In genomic region chr1:85922865-85923211, GRCm38 (mm10) we compare ENCODE assay signal across 27 mouse cellular contexts. TPM values are rescaled to one million over a fixed set of nuclear protein-coding genes. Genes with fewer than 3 reads are reported as not detected.
A peak's percentile ranks its signal among the peaks of the same experiment; 100 is the strongest.
DNase-seq lines count a peak whose midpoint lies in the region; ATAC-seq and TF ChIP-seq lines count a peak whose summit lies in the region.
"Had no signal": no experiment of that assay in that cellular context is flagged by ENCODE, and none has a peak within 500 bp of the region (broad histone marks: within the 10 kb centered on the region; RNA-seq: fewer than 3 reads in every experiment).

No protein-coding gene starts in this region.

- H3K27me3 ChIP-seq in forebrain, embryonic 16.5 days (replicated peaks; ENCODE audit: control insufficient read depth, insufficient read depth, low read length): no peaks in the 10 kb centered on the region
- no peaks in the 10 kb centered on the region for H3K27me3 ChIP-seq in forebrain, embryonic 11.5 days (ENCODE audit: control insufficient read depth, insufficient read depth, low read length)
- H3K27me3 ChIP-seq in liver, embryonic 12.5 days (replicated peaks): no peaks in the 10 kb centered on the region
- no peaks in the 10 kb centered on the region; the same call in 1 of the 2 replicates for H3K27me3 ChIP-seq in hindbrain, postnatal 0 days (ENCODE audit: insufficient read depth, low read length)
- no peaks in the 10 kb centered on the region for H3K27me3 ChIP-seq in neural tube, embryonic 14.5 days (ENCODE audit: control insufficient read depth, insufficient read depth, low read length)
- H3K27me3 ChIP-seq: CH12.LX; embryonic facial prominence, embryonic 13.5 days; heart, embryonic 15.5 days; limb, embryonic 15.5 days; stomach, embryonic 15.5 days had no signal

- peaks cover 18% of the 10 kb centered on the region for H3K4me1 ChIP-seq in forebrain, embryonic 16.5 days (replicated peaks; ENCODE audit: control insufficient read depth, insufficient read depth, low read length)
- H3K4me1 ChIP-seq in forebrain, embryonic 11.5 days (replicated peaks; ENCODE audit: control insufficient read depth, insufficient read depth, low read length): peaks cover 2% of the 10 kb centered on the region; the same call in 1 of the 2 replicates
- H3K4me1 ChIP-seq in liver, embryonic 12.5 days: no peaks in the 10 kb centered on the region
- H3K4me1 ChIP-seq in hindbrain, postnatal 0 days (ENCODE audit: insufficient read depth, low read length): peaks cover 26% of the 10 kb centered on the region
- peaks cover 3% of the 10 kb centered on the region; the same call in 1 of the 2 replicates for H3K4me1 ChIP-seq in neural tube, embryonic 14.5 days (ENCODE audit: control insufficient read depth, insufficient read depth, low read length)
- H3K4me1 ChIP-seq: stomach, embryonic 15.5 days had no signal

- H3K9ac ChIP-seq in forebrain, embryonic 16.5 days (replicated peaks; ENCODE audit: low read depth, low read length): no peak overlapping the region
- no peak overlapping the region for H3K9ac ChIP-seq in forebrain, embryonic 11.5 days (ENCODE audit: low read length)
- no peak overlapping the region for H3K9ac ChIP-seq in liver, embryonic 12.5 days
- no peak overlapping the region for H3K9ac ChIP-seq in hindbrain, postnatal 0 days (replicated peaks; ENCODE audit: low read length)
- no peak overlapping the region for H3K9ac ChIP-seq in neural tube, embryonic 14.5 days (replicated peaks; ENCODE audit: low read depth, low read length)
- H3K9ac ChIP-seq: embryonic facial prominence, embryonic 13.5 days; heart, embryonic 15.5 days; limb, embryonic 15.5 days; stomach, embryonic 15.5 days had no signal

- no peaks in the 10 kb centered on the region for H3K36me3 ChIP-seq in forebrain, embryonic 16.5 days (ENCODE audit: control insufficient read depth, insufficient read depth)
- H3K36me3 ChIP-seq in forebrain, embryonic 11.5 days (ENCODE audit: control insufficient read depth, insufficient read depth, low read length): no peaks in the 10 kb centered on the region
- no peaks in the 10 kb centered on the region for H3K36me3 ChIP-seq in liver, embryonic 12.5 days
- no peaks in the 10 kb centered on the region for H3K36me3 ChIP-seq in hindbrain, postnatal 0 days (ENCODE audit: insufficient read depth, low read length)
- H3K36me3 ChIP-seq in neural tube, embryonic 14.5 days (ENCODE audit: control insufficient read depth, insufficient read depth, low read length): no peaks in the 10 kb centered on the region
- H3K36me3 ChIP-seq: embryonic facial prominence, embryonic 13.5 days; heart, embryonic 15.5 days; limb, embryonic 15.5 days; stomach, embryonic 15.5 days had no signal

- H3K9me3 ChIP-seq in forebrain, embryonic 16.5 days (ENCODE audit: control insufficient read depth, low read length): no peaks in the 10 kb centered on the region
- H3K9me3 ChIP-seq in forebrain, embryonic 11.5 days (ENCODE audit: control insufficient read depth, low read length): no peaks in the 10 kb centered on the region
- H3K9me3 ChIP-seq in liver, embryonic 12.5 days (replicated peaks): no peaks in the 10 kb centered on the region
- H3K9me3 ChIP-seq in hindbrain, postnatal 0 days (ENCODE audit: low read length): no peaks in the 10 kb centered on the region
- H3K9me3 ChIP-seq in neural tube, embryonic 14.5 days (ENCODE audit: control insufficient read depth, low read length): no peaks in the 10 kb centered on the region
- H3K9me3 ChIP-seq: embryonic facial prominence, embryonic 13.5 days; heart, embryonic 15.5 days; limb, embryonic 15.5 days; stomach, embryonic 15.5 days had no signal

- ATAC-seq in forebrain, embryonic 16.5 days: peak; percentile 11; the same call in 1 of the 2 replicates
- ATAC-seq in forebrain, embryonic 11.5 days (replicated peaks; ENCODE audit: low FRiP score): no peak
- ATAC-seq in liver, embryonic 12.5 days: peak; percentile 24; the same call in 1 of the 2 replicates
- ATAC-seq in hindbrain, postnatal 0 days: no peak; the same call in 1 of the 2 replicates
- ATAC-seq in neural tube, embryonic 14.5 days (ENCODE audit: low read depth): no peak
- no peak for ATAC-seq in monocyte, adult 5-6 weeks (replicated peaks; ENCODE audit: insufficient number of reproducible peaks, low FRiP score, low TSS enrichment, poor library complexity, severe bottlenecking)
- ATAC-seq: intestine, embryonic 16.5 days; lung, postnatal 0 days had no signal

- 82% methylated on average over 5 of the region's 5 CpGs for WGBS in forebrain, embryonic 16.5 days
- 83% methylated on average over 5 of the region's 5 CpGs for WGBS in forebrain, embryonic 11.5 days
- WGBS in liver, embryonic 12.5 days (ENCODE audit: insufficient replicate concordance): 50% methylated on average over 5 of the region's 5 CpGs
- 46% methylated on average over 5 of the region's 5 CpGs for WGBS in hindbrain, postnatal 0 days
- WGBS in neural tube, embryonic 14.5 days: 78% methylated on average over 5 of the region's 5 CpGs

- no peak for TF ChIP-seq CTCF in hindbrain, postnatal 0 days (IDR thresholded peaks at IDR 0.05; ENCODE audit: low read depth)

- no peak overlapping the region for H3K4me2 ChIP-seq in forebrain, embryonic 16.5 days (ENCODE audit: low read length)
- H3K4me2 ChIP-seq in forebrain, embryonic 11.5 days (ENCODE audit: low read depth, low read length, severe bottlenecking): no peak overlapping the region
- H3K4me2 ChIP-seq in liver, embryonic 12.5 days: no peak overlapping the region
- no peak overlapping the region for H3K4me2 ChIP-seq in hindbrain, postnatal 0 days (ENCODE audit: low read depth, low read length)
- H3K4me2 ChIP-seq in neural tube, embryonic 14.5 days (ENCODE audit: low read depth, low read length): no peak overlapping the region
- H3K4me2 ChIP-seq: embryonic facial prominence, embryonic 13.5 days; heart, embryonic 15.5 days; limb, embryonic 15.5 days; stomach, embryonic 15.5 days had no signal

- H3K4me3 ChIP-seq in forebrain, embryonic 16.5 days (replicated peaks; ENCODE audit: low read length): no peak overlapping the region
- no peak overlapping the region for H3K4me3 ChIP-seq in forebrain, embryonic 11.5 days (ENCODE audit: low read depth, low read length)
- H3K4me3 ChIP-seq in liver, embryonic 12.5 days: no peak overlapping the region
- H3K4me3 ChIP-seq in hindbrain, postnatal 0 days (ENCODE audit: low read length): no peak overlapping the region
- no peak overlapping the region for H3K4me3 ChIP-seq in neural tube, embryonic 14.5 days (ENCODE audit: low read depth, low read length)
- H3K4me3 ChIP-seq: embryonic facial prominence, embryonic 13.5 days; heart, embryonic 15.5 days; limb, embryonic 15.5 days; stomach, embryonic 15.5 days had no signal

- no peak for DNase-seq in forebrain, embryonic 11.5 days (ENCODE audit: low spot score)
- DNase-seq in liver: no peak
- no peak for DNase-seq in hindbrain, postnatal 0 days (ENCODE audit: low spot score)
- DNase-seq: adrenal gland, postnatal 25 days; cerebellum, adult 11 months; gastrocnemius, postnatal 25 days; heart, postnatal 4 days; kidney, postnatal 36 days; right cerebral cortex, postnatal 25 days; thymus, adult 18-20 months; thymus, postnatal 4 days had no signal

- H3K27ac ChIP-seq in forebrain, embryonic 16.5 days (ENCODE audit: low read length): no peak overlapping the region
- H3K27ac ChIP-seq in forebrain, embryonic 11.5 days (ENCODE audit: low read depth, low read length): no peak overlapping the region
- no peak overlapping the region for H3K27ac ChIP-seq in liver, embryonic 12.5 days
- peak overlapping the region; percentile 80 for H3K27ac ChIP-seq in hindbrain, postnatal 0 days
- peak overlapping the region; percentile 39; the same call in 1 of the 2 replicates for H3K27ac ChIP-seq in neural tube, embryonic 14.5 days (ENCODE audit: low read depth, low read length)
- H3K27ac ChIP-seq: embryonic facial prominence, embryonic 13.5 days; heart, embryonic 15.5 days; limb, embryonic 15.5 days; stomach, embryonic 15.5 days had no signal

RNA-seq across cellular contexts. Expression of gene 4933407L21Rik, which starts 5.4 kb away (rescaled TPM):
- polyA plus RNA-seq in forebrain, embryonic 16.5 days (2015; fragmentation: Nextera tagmentation; extraction: Ambion mirVana): 3.6 and 5.6 TPM in 2 replicates
- 0.60 and 1.1 TPM in 2 replicates for polyA plus RNA-seq in forebrain, embryonic 11.5 days (2014; fragmentation: Nextera tagmentation; extraction: Ambion mirVana)
- not detected in 2 replicates for polyA plus RNA-seq in liver, embryonic 12.5 days (2016; fragmentation: Nextera tagmentation; extraction: Ambion mirVana)
- 11.8 and 18.8 TPM in 2 replicates for total RNA-seq in hindbrain, postnatal 0 days (2014; rRNA removed)
- polyA plus RNA-seq in hindbrain, postnatal 0 days (2015; fragmentation: Nextera tagmentation; extraction: Ambion mirVana): 12.3 and 13.9 TPM in 2 replicates
- 6.5 and 6.9 TPM in 2 replicates for polyA plus RNA-seq in neural tube, embryonic 14.5 days (2014; fragmentation: Nextera tagmentation; extraction: Ambion mirVana)
- not detected in 3 replicates for total RNA-seq in monocyte, adult 5-6 weeks (2017)
- total RNA-seq: gastrocnemius, postnatal 25 days; heart, adult 8-10 months; heart, postnatal 4 days; megakaryocyte progenitor cell, adult 5-6 weeks; MEL had no signal

RNA-seq across cellular contexts. Expression of gene Itm2c, which starts 28.8 kb away (rescaled TPM):
- 146 and 166 TPM in 2 replicates for polyA plus RNA-seq in forebrain, embryonic 16.5 days (2015; fragmentation: Nextera tagmentation; extraction: Ambion mirVana)
- 65.3 and 74.7 TPM in 2 replicates for polyA plus RNA-seq in forebrain, embryonic 11.5 days (2014; fragmentation: Nextera tagmentation; extraction: Ambion mirVana)
- polyA plus RNA-seq in liver, embryonic 12.5 days (2016; fragmentation: Nextera tagmentation; extraction: Ambion mirVana): 41.3 and 42.3 TPM in 2 replicates
- total RNA-seq in hindbrain, postnatal 0 days (2014; rRNA removed): 329 and 336 TPM in 2 replicates
- polyA plus RNA-seq in hindbrain, postnatal 0 days (2015; fragmentation: Nextera tagmentation; extraction: Ambion mirVana): 244 and 253 TPM in 2 replicates
- 93.2 and 105 TPM in 2 replicates for polyA plus RNA-seq in neural tube, embryonic 14.5 days (2014; fragmentation: Nextera tagmentation; extraction: Ambion mirVana)
- 94.7 to 124 TPM (median 121 TPM) in 3 replicates for total RNA-seq in monocyte, adult 5-6 weeks (2017)

RNA-seq across cellular contexts. Expression of gene Gpr55, which starts 38.0 kb away (rescaled TPM):
- polyA plus RNA-seq in forebrain, embryonic 16.5 days (2015; fragmentation: Nextera tagmentation; extraction: Ambion mirVana): 0.16 TPM in 1 of 2 replicates, not detected in the other
- polyA plus RNA-seq in forebrain, embryonic 11.5 days (2014; fragmentation: Nextera tagmentation; extraction: Ambion mirVana): not detected in 2 replicates
- not detected in 2 replicates for polyA plus RNA-seq in liver, embryonic 12.5 days (2016; fragmentation: Nextera tagmentation; extraction: Ambion mirVana)
- total RNA-seq in hindbrain, postnatal 0 days (2014; rRNA removed): 0.21 TPM in 1 of 2 replicates, not detected in the other
- polyA plus RNA-seq in hindbrain, postnatal 0 days (2015; fragmentation: Nextera tagmentation; extraction: Ambion mirVana): 0.14 and 0.15 TPM in 2 replicates
- polyA plus RNA-seq in neural tube, embryonic 14.5 days (2014; fragmentation: Nextera tagmentation; extraction: Ambion mirVana): 0.13 and 0.14 TPM in 2 replicates
- 2.2 to 4.9 TPM (median 4.7 TPM) in 3 replicates for total RNA-seq in monocyte, adult 5-6 weeks (2017)
- total RNA-seq: gastrocnemius, postnatal 25 days; heart, postnatal 4 days; layer of hippocampus, postnatal 14 days; megakaryocyte progenitor cell, adult 5-6 weeks had no signal
- polyA plus RNA-seq: kidney, embryonic 14.5 days had no signal

Comparison
In these comparisons a context has a peak if more than half of its experiments do, and no peak if none do; other contexts are left out.
1. ATAC-seq: peak in forebrain, embryonic 16.5 days (single experiment) and liver, embryonic 12.5 days (single experiment); none in forebrain, embryonic 11.5 days (single experiment), hindbrain, postnatal 0 days (single experiment), neural tube, embryonic 14.5 days (single experiment) and monocyte, adult 5-6 weeks (single experiment).
2. H3K27ac ChIP-seq: peak in hindbrain, postnatal 0 days (single experiment) and neural tube, embryonic 14.5 days (single experiment); none in forebrain, embryonic 16.5 days (single experiment), forebrain, embryonic 11.5 days (single experiment) and liver, embryonic 12.5 days (single experiment).